Mouse (Mus musculus) forebrain, postnatal 0 days (tissue): Measurements from ENCODE around the gene Tkt. TPM values are rescaled to one million over a fixed set of nuclear protein-coding genes. Genes with fewer than 3 reads are reported as not detected.

Experiments used
- ATAC-seq: fragments of 200-750 bp; cut with Nextera tagmentation; 2 replicates; pipeline ENCODE4 v1.8.0; 2017; ENCODE audit warnings: mild to moderate bottlenecking, moderate library complexity
- DNase-seq: peaks from one replicate; pipeline ENCODE4 v3.0.0-alpha.2; 2015
- H3K27ac ChIP-seq: fragments of 300-500 bp; sonication (generic); 2 replicates; pipeline ENCODE4 v1.5.1; 2014; ENCODE audit warnings: low read depth, mild to moderate bottlenecking, antibody characterized with exemption, low read length, moderate library complexity, mixed read lengths
- H3K27me3 ChIP-seq: fragments of 300-500 bp; sonication (generic); 2 replicates; pipeline ENCODE4 v1.6.1; 2014; ENCODE audit warnings: mild to moderate bottlenecking, low read length, mixed read lengths; ENCODE audit not compliant: insufficient read depth
- H3K36me3 ChIP-seq: fragments of 300-500 bp; sonication (generic); 2 replicates; pipeline ENCODE4 v1.6.1; 2014; ENCODE audit warnings: mild to moderate bottlenecking, moderate library complexity; ENCODE audit not compliant: insufficient read depth
- H3K4me1 ChIP-seq: fragments of 300-500 bp; sonication (generic); 2 replicates; pipeline ENCODE4 v1.6.1; 2014; ENCODE audit warnings: antibody characterized with exemption; ENCODE audit not compliant: insufficient read depth
- H3K4me2 ChIP-seq: fragments of 300-500 bp; sonication (generic); 2 replicates; pipeline ENCODE4 v1.6.1; 2014; ENCODE audit warnings: low read depth, mild to moderate bottlenecking, moderate library complexity
- H3K4me3 ChIP-seq: fragments of 300-500 bp; sonication (generic); 2 replicates; pipeline ENCODE4 v1.5.1; 2014; ENCODE audit warnings: low read depth, low read length, mixed read lengths
- H3K9ac ChIP-seq: fragments of 300-500 bp; sonication (generic); 2 replicates; pipeline ENCODE4 v1.6.1; 2014; ENCODE audit warnings: mild to moderate bottlenecking
- H3K9me3 ChIP-seq: fragments of 300-500 bp; sonication (generic); 2 replicates; pipeline ENCODE4 v1.6.1; 2016; ENCODE audit warnings: low read length
- CTCF ChIP-seq: sonication (generic); IDR thresholded peaks from 2 replicates; pipeline ENCODE4 v1.5.1; 2016; ENCODE audit warnings: antibody characterized with exemption, control low read depth, low read depth
- WGBS: fragments of 180-500 bp; shearing (Covaris S2); extraction: QIAGEN DNeasy Blood & Tissue Kit; methylation state at CpG from one replicate; pipeline ENCODE4 v1.1.7; 2014; 5-methylcytosine and 5-hydroxymethylcytosine counted together
- polyA plus RNA-seq: library from polyadenylated mRNA; unstranded; fragments of >200 nt; fragmentation: Nextera tagmentation; extraction: Ambion mirVana; gene quantifications from 2 replicates; pipeline ENCODE4 v1.2.1, GENCODE M21; 2015
- total RNA-seq: library from RNA; depleted of rRNA; stranded (reverse); fragments of >200 nt; gene quantifications from 2 replicates; pipeline ENCODE4 v1.2.3, GENCODE M21; 2014; rRNA removed

Gene Tkt
- total RNA-seq (374 and 390 TPM in 2 replicates), polyA plus RNA-seq (278 and 281 TPM in 2 replicates)

DNA sequence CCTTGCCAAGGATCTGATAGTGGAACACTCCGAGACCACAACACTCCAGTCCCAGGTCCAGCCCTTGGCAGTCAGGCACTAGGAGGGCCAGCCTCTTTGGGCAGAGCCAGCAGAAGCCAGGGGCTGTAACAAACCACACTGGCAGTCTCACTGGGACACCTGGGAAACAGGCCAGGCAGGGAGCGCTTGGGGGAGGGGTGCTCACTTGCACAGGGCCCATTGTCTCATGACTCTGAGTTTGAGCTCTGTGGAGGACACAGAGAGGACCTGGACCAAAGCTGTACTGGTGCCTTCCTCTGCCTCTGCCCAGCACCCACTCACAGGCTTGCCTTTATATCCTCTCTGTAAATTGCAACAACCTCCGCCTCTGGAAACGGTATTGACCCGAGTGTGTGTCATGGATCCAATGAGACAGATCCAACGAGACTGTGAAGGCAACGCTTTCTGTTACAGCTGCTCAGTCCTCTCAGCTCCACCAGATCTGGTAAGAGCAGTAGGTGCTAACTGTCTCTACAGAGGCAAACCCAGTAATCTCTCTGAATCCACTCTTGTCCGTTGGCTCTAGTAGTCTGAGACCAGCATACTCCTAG lies at the start of gene Tkt:
Gene Tkt, plus strand, starts transcription at position 229 of the 590 bp plus-strand sequence.
- 10% methylated on average over 8 of the region's 8 CpGs for WGBS
- ATAC-seq: peak; percentile 9

DNA sequence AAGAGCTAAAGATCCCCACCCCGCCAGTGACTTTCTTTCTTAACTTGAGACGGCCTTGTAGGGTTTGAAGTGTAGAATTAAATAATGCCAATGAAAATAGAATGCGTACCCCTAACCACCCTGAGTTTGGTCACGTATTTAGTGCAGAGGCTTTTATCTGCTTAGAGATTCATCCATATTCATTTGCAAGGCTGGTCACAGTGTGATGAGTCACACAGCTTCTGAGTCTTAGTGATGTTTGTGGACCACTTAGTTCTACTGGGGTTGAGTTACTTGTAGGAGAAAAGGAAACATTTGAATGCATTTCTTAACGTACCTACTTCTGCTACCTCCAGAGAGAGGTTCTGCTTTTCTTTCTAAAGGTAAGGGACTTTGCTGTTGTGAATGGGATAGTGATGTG lies 43.2 kb upstream of the Tkt start:
- H3K4me1 ChIP-seq: no peaks in the 10 kb centered on the region
- H3K4me3 ChIP-seq: no peak overlapping the region
- ATAC-seq: no peak
- peaks cover 47% of the 10 kb centered on the region for H3K36me3 ChIP-seq
- no peaks in the 10 kb centered on the region for H3K27me3 ChIP-seq
- 80% methylated on average over 5 of the region's 5 CpGs for WGBS
- no peak overlapping the region for H3K9ac ChIP-seq
- no peak overlapping the region for H3K4me2 ChIP-seq
- TF ChIP-seq CTCF: no peak
- H3K27ac ChIP-seq: no peak overlapping the region
- H3K9me3 ChIP-seq: no peaks in the 10 kb centered on the region
- no peak for DNase-seq

More for the DNA sequence above, at the start of gene Tkt:
- Histone ChIP-seq H3K27ac (peak within 1 kb of the TSS; percentile 92), H3K9me3 (no peaks in the 10 kb centered on the region), H3K36me3 (no peaks in the 10 kb centered on the region), H3K27me3 (no peaks in the 10 kb centered on the region), H3K4me1 (peaks cover 21% of the 10 kb centered on the region; the same call in 1 of the 2 replicates), H3K9ac (peak within 1 kb of the TSS; percentile 90), H3K4me3 (peak within 1 kb of the TSS; percentile 65), H3K4me2 (peak within 1 kb of the TSS; percentile 60)
- no peak for TF ChIP-seq CTCF
- DNase-seq: peak; percentile 60

DNA sequence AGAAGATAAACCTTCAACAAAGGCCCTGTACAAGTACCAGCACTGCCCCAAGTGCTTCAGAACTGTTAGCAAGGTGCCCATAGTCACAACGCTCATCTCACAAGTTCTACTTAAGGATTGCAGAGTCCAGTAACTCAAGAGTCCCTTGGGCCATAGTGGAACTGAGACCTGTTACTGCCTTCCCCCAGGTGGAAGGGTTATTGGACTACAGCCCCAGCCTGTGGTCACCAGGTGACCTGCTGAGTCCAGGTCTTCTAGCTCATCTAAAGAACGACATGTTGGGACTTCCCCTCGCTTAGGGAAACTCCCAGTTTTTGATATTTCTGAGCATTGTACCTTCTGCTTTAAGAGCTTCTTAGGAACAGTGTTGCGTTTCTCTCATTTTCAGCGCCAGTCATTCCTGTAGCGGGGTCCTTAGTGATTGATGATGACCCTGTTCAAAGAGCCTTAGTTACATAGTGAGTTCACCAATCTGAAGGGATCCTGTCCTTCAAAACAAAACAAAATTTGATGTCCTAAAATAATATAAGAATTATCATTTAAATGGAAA lies 37.9 kb upstream of the Tkt start:
- Histone ChIP-seq H3K4me1 (no peaks in the 10 kb centered on the region), H3K4me3 (no peak overlapping the region), H3K9ac (no peak overlapping the region), H3K36me3 (peaks cover 57% of the 10 kb centered on the region), H3K27ac (no peak overlapping the region), H3K4me2 (no peak overlapping the region), H3K27me3 (no peaks in the 10 kb centered on the region), H3K9me3 (no peaks in the 10 kb centered on the region)
- no peak for TF ChIP-seq CTCF
- 94% methylated on average over 6 of the region's 6 CpGs for WGBS
- no peak for ATAC-seq
- no peak for DNase-seq

GRCm38 (mm10) chr14:30512896-30513295 lies 35.3 kb upstream of the Tkt start:
- Histone ChIP-seq H3K9ac (no peak overlapping the region), H3K27ac (no peak overlapping the region), H3K4me3 (no peak overlapping the region), H3K4me1 (no peaks in the 10 kb centered on the region), H3K36me3 (peaks cover 37% of the 10 kb centered on the region), H3K27me3 (no peaks in the 10 kb centered on the region), H3K9me3 (no peaks in the 10 kb centered on the region), H3K4me2 (no peak overlapping the region)
- no peak for TF ChIP-seq CTCF
- DNase-seq (no peak), ATAC-seq (no peak)
- WGBS: 88% methylated on average over 5 of the region's 5 CpGs

- Histone ChIP-seq H3K4me3 (no peak overlapping the region), H3K4me2 (no peak overlapping the region), H3K9me3 (no peaks in the 10 kb centered on the region), H3K27ac (no peak overlapping the region), H3K27me3 (no peaks in the 10 kb centered on the region), H3K4me1 (no peaks in the 10 kb centered on the region), H3K9ac (no peak overlapping the region), H3K36me3 (peaks cover 51% of the 10 kb centered on the region)
- WGBS: 87% methylated on average over 13 of the region's 13 CpGs
- peak; percentile 46 for DNase-seq
- ATAC-seq: peak; percentile 71
- peak; percentile 74 for TF ChIP-seq CTCF
These were observed 32.0 kb upstream of the Tkt start for GRCm38 (mm10) chr14:30515931-30516723.

DNA sequence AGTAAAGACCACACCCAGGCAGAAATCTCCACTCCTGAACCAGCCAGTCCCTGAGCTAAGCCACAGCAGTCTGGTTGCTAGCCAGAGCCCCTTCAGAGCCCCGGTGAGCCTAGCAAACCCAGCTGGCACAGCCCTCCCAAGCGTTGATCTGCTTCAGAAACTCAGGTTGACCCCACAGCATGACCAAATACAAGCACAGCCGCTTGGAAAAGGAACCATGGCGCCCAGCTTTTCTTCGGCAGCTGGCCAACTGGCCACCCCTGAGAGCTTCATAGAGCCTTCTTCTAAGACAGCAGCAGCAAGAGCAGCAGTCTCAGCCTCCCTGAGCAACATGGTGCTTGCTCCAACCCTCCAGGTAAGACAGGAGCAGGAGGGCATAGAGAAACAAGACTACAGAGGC lies 28.8 kb upstream of the Tkt start:
- no peak overlapping the region for H3K9ac ChIP-seq
- no peak overlapping the region for H3K27ac ChIP-seq
- no peaks in the 10 kb centered on the region for H3K27me3 ChIP-seq
- no peak for TF ChIP-seq CTCF
- H3K4me2 ChIP-seq: no peak overlapping the region
- no peaks in the 10 kb centered on the region for H3K4me1 ChIP-seq
- no peak for ATAC-seq
- 73% methylated on average over 5 of the region's 5 CpGs for WGBS
- H3K4me3 ChIP-seq: no peak overlapping the region
- H3K36me3 ChIP-seq: peaks cover 67% of the 10 kb centered on the region
- no peaks in the 10 kb centered on the region for H3K9me3 ChIP-seq
- no peak for DNase-seq

DNA sequence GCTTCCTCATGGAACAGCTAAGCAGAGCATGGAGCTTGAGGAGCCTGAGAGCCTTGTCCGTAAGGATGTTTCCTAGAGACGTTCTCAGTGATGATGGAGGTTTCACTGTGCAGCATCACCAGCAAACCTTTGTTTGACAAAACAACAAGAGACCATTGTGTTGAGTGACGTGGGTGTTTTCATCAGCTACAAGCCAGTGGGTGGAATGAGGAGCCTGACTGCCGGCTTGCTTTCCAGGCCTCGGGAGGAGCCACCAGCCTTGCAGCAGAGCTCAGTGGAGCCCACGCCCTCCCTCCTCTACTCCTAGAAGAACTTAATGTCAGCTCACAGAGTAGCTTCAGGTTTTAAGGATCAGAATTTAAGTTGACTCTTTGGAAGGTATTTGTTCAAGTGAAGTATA lies 24.8 kb upstream of the Tkt start:
- ATAC-seq: no peak
- WGBS: 73% methylated on average over 6 of the region's 6 CpGs
- Histone ChIP-seq H3K27ac (no peak overlapping the region), H3K27me3 (no peaks in the 10 kb centered on the region), H3K4me3 (no peak overlapping the region), H3K9ac (no peak overlapping the region), H3K4me1 (no peaks in the 10 kb centered on the region), H3K36me3 (peaks cover 90% of the 10 kb centered on the region), H3K4me2 (no peak overlapping the region), H3K9me3 (no peaks in the 10 kb centered on the region)
- no peak for TF ChIP-seq CTCF
- DNase-seq: no peak
